Mouse (Mus musculus): ENCODE measurements around the gene Amdhd2.

- TF ChIP-seq CTCF (IDR thresholded peaks at IDR 0.05; ENCODE audit: low read depth): 0 out of 2 replicates have a peak, but pooled peaks have one; percentile 4
- TF ChIP-seq EP300 (IDR thresholded peaks at IDR 0.05; ENCODE audit: low read depth): no peak
Observed at GRCm38 (mm10) chr17:24141425-24141920, 22.1 kb downstream of the Amdhd2 start.

Measured in liver, postnatal 0 days (tissue).